Mouse (Mus musculus) heart, adult 2 months (tissue): ENCODE data around the gene Aak1. TPM values are rescaled to one million over a fixed set of nuclear protein-coding genes. Genes with fewer than 3 reads are reported as not detected.

Experiments used
- DNase-seq, 2 experiments: peaks; one replicate each; pipeline ENCODE4 v3.0.0; 2021
- H3K27ac ChIP-seq: fragments of 200-600 bp; 2 replicates; pipeline ENCODE4 v1.8.1; 2022
- H3K27me3 ChIP-seq: fragments of 200-500 bp; 2 replicates; pipeline ENCODE4 v1.6.1; 2012; ENCODE audit warnings: mild to moderate bottlenecking, low read length, inconsistent platforms, mixed read lengths; ENCODE audit not compliant: control insufficient read depth, insufficient read depth
- H3K36me3 ChIP-seq: fragments of 200-500 bp; 2 replicates; pipeline ENCODE4 v1.6.1; 2012; ENCODE audit warnings: low read length, inconsistent platforms; ENCODE audit not compliant: control insufficient read depth, insufficient read depth
- H3K4me1 ChIP-seq: fragments of 200-500 bp; 2 replicates; pipeline ENCODE4 v1.6.1; 2011; ENCODE audit warnings: low read length; ENCODE audit not compliant: control insufficient read depth, insufficient read depth
- H3K4me3 ChIP-seq: fragments of 200-600 bp; 2 replicates; pipeline ENCODE4 v1.8.1; 2022
- H3K79me2 ChIP-seq: fragments of 200-500 bp; replicated peaks from 2 replicates; pipeline ENCODE4 v1.6.1; 2012; ENCODE audit warnings: mild to moderate bottlenecking, inconsistent platforms, low read length, moderate library complexity, mixed read lengths; ENCODE audit not compliant: control insufficient read depth, insufficient read depth
- H3K9ac ChIP-seq: fragments of 200-500 bp; 2 replicates; pipeline ENCODE4 v1.6.1; 2012; ENCODE audit warnings: low read depth, mild to moderate bottlenecking, control low read depth, inconsistent platforms, low read length, mixed read lengths
- CTCF ChIP-seq: fragments of 200-600 bp; IDR thresholded peaks from 2 replicates; pipeline ENCODE4 v1.8.1; 2022; ENCODE audit warnings: antibody characterized with exemption, mild to moderate bottlenecking, moderate library complexity
- EP300 ChIP-seq: fragments of 200-500 bp; IDR thresholded peaks from 2 replicates; pipeline ENCODE4 v1.6.1; 2011; ENCODE audit warnings: low read depth, low read length, control low read depth; ENCODE audit not compliant: insufficient read depth
- POLR2A ChIP-seq: fragments of 200-500 bp; IDR thresholded peaks from 2 replicates; pipeline ENCODE4 v1.6.1; 2011; ENCODE audit warnings: mild to moderate bottlenecking, low read depth, low read length, control low read depth; ENCODE audit not compliant: insufficient read depth
- WGBS: fragments of 180-500 bp; shearing (Covaris S2); methylation state at CpG from one replicate; pipeline ENCODE4 v1.1.7; 2018; 5-methylcytosine and 5-hydroxymethylcytosine counted together
- intact Hi-C: fragments of 180-260 bp; cut with DNase I; formaldehyde crosslinking; loops from one replicate; pipeline ENCODE4 v1.15.1; 2025
- long read RNA-seq: library from polyadenylated mRNA; stranded (forward); transcript quantifications from one replicate; pipeline ENCODE4 v2.0.0, GENCODE M21; 2021
- polyA plus RNA-seq: library from polyadenylated mRNA; depleted of rRNA; stranded (reverse); fragments of >200 nt; gene quantifications from 2 replicates; pipeline ENCODE4 v1.2.3, GENCODE M21; 2012; rRNA removed
- total RNA-seq, 2 experiments: library from RNA; stranded (reverse); gene quantifications; 2 replicates each; pipeline ENCODE4 v1.2.3; 2021

Gene Aak1
- total RNA-seq, result 10 to 100 TPM; 81.6 to 85.5 TPM
- 20.5 and 31.2 TPM in 2 replicates for polyA plus RNA-seq
- long read RNA-seq, partial matches to known transcripts, result 0 of 6 reads
- long read RNA-seq, other reads (novel, unspliced or antisense), result 6 of 6 reads

- Histone ChIP-seq H3K79me2 (peaks cover 2% of the 10 kb centered on the region; the same call in 1 of the 2 replicates), H3K4me1 (peaks cover 17% of the 10 kb centered on the region), H3K27me3 (no peaks in the 10 kb centered on the region), H3K9ac (peak within 1 kb of the TSS; percentile 72), H3K27ac (peak within 1 kb of the TSS; percentile 99), H3K4me3 (peak within 1 kb of the TSS; percentile 70), H3K36me3 (peaks cover 18% of the 10 kb centered on the region)
- TF ChIP-seq POLR2A (peak; percentile 43; the same call in 1 of the 2 replicates), EP300 (0 out of 2 replicates have a peak, but pooled peaks have one; percentile 63), CTCF (no peak)
- DNase-seq, result peak; percentile 94 to 95
- WGBS, result under 1% methylated on average over 60 of the region's 60 CpGs
- intact Hi-C loops, result loop anchor here (1.0 kb wide), 2 partner anchors 16 to 36 kb away; no protein-coding TSS in a partner anchor
Observed at GRCm38 (mm10) chr6:86848915-86849644, at the start of gene Aak1. Gene Aak1 (plus strand): TSS chr6:86849517.

GRCm38 (mm10) chr6:86800467-86800866 lies 48.9 kb upstream of the Aak1 start:
- intact Hi-C loops, result no loop called here
- H3K4me1 ChIP-seq, result no peaks in the 10 kb centered on the region

GRCm38 (mm10) chr6:86801431-86801830 lies 47.9 kb upstream of the Aak1 start:
- Histone ChIP-seq H3K27ac (no peak overlapping the region), H3K4me1 (no peaks in the 10 kb centered on the region), H3K4me3 (no peak overlapping the region), H3K36me3 (no peaks in the 10 kb centered on the region), H3K9ac (no peak overlapping the region), H3K27me3 (no peaks in the 10 kb centered on the region), H3K79me2 (no peaks in the 10 kb centered on the region)
- intact Hi-C loops, result no loop called here
- DNase-seq, result no peak
- WGBS, result 40% methylated on average over 11 of the region's 11 CpGs
- no peak for TF ChIP-seq EP300
- no peak for TF ChIP-seq POLR2A
- TF ChIP-seq CTCF, result no peak

More at GRCm38 (mm10) chr6:86800467-86800866, 48.9 kb upstream of the Aak1 start:
- H3K79me2 ChIP-seq, result no peaks in the 10 kb centered on the region
- no peak for DNase-seq
- no peak overlapping the region for H3K27ac ChIP-seq
- no peaks in the 10 kb centered on the region for H3K36me3 ChIP-seq
- no peak overlapping the region for H3K4me3 ChIP-seq
- WGBS, result 72% methylated on average over 3 of the region's 3 CpGs
- no peaks in the 10 kb centered on the region for H3K27me3 ChIP-seq
- H3K9ac ChIP-seq, result no peak overlapping the region
- no peak for TF ChIP-seq POLR2A
- TF ChIP-seq CTCF, result no peak
- no peak for TF ChIP-seq EP300

GRCm38 (mm10) chr6:86804646-86805045 lies 44.7 kb upstream of the Aak1 start:
- Histone ChIP-seq H3K4me1 (no peaks in the 10 kb centered on the region), H3K27ac (no peak overlapping the region), H3K9ac (no peak overlapping the region), H3K79me2 (no peaks in the 10 kb centered on the region), H3K4me3 (no peak overlapping the region), H3K27me3 (no peaks in the 10 kb centered on the region), H3K36me3 (no peaks in the 10 kb centered on the region)
- 80% methylated on average over 3 of the region's 3 CpGs for WGBS
- intact Hi-C loops, result no loop called here
- no peak for TF ChIP-seq EP300
- no peak for TF ChIP-seq POLR2A
- no peak for TF ChIP-seq CTCF
- no peak for DNase-seq

DNA sequence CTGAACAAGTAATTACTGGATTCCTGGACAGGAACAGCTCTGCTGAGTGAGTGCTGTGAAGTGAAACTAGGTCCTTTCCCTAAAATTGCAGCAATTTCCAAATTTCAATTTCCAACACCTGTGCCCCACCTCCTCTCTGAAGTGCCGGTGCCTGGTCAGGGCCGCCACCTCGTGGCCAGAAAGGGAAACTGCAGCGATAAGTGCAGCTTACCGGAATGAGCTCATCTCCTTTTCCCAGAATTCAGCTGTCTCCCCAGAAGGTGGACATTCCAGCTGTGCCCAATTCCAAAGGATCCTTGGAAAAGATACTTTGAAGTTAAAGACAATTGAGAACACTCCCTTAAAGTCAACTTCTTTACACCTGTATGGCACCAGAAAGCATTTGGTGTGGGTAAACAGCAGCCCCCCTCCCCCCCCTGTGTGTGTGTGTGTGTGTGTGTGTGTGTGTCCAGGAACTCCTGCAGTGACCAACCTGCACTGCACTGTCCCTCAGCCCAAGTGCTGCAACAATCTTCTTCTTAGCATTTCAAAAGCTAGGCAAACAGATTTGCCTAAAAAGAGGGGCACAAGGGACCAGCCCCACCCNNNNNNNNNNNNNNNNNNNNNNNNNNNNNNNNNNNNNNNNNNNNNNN lies 42.7 kb upstream of the Aak1 start:
- H3K4me1 ChIP-seq, result no peaks in the 10 kb centered on the region
- H3K27me3 ChIP-seq, result no peaks in the 10 kb centered on the region
- peak; percentile 74 to 79 for DNase-seq
- no peak overlapping the region for H3K27ac ChIP-seq
- TF ChIP-seq CTCF, result peak; percentile 99
- no peak for TF ChIP-seq POLR2A
- TF ChIP-seq EP300, result peak; percentile 88
- H3K9ac ChIP-seq, result no peak overlapping the region
- WGBS, result 1% methylated on average over 5 of the region's 5 CpGs
- intact Hi-C loops, result loop anchor here (1.0 kb wide), 1 partner anchor 59 kb away; no protein-coding TSS in a partner anchor
- H3K4me3 ChIP-seq, result no peak overlapping the region
- H3K36me3 ChIP-seq, result no peaks in the 10 kb centered on the region
- H3K79me2 ChIP-seq, result no peaks in the 10 kb centered on the region
